Mouse (Mus musculus): ENCODE data around the gene Mptx1. TPM values are rescaled to one million over a fixed set of nuclear protein-coding genes. Genes with fewer than 3 reads are reported as not detected.
"Not testable (repeated sequence)": the region's sequence is repeated elsewhere in the genome, so short reads cannot be mapped to it uniquely, and the experiment has no call there.

Mptx1 gene
- polyA plus RNA-seq (2016; fragmentation: Nextera tagmentation; extraction: Ambion mirVana) = not detected in 2 replicates

- Histone ChIP-seq H3K4me3 (no peak within 1 kb of the TSS), H3K27me3 (replicated peaks) (no peaks in the 10 kb centered on the region), H3K36me3 (no peaks in the 10 kb centered on the region), H3K27ac (ENCODE audit: poor library complexity, severe bottlenecking) (no peak within 1 kb of the TSS), H3K9ac (no peak within 1 kb of the TSS), H3K4me2 (no peak within 1 kb of the TSS), H3K9me3 (replicated peaks) (no peaks in the 10 kb centered on the region), H3K4me1 (replicated peaks) (no peaks in the 10 kb centered on the region)
- no peak for ATAC-seq (ENCODE audit: insufficient number of reproducible peaks, low FRiP score)
Observed at GRCm38 (mm10) chr1:174330218-174330617, at the start of gene Mptx1. Mptx1 (plus strand) TSS chr1:174330518.

GRCm38 (mm10) chr1:174303162-174303561 lies 27.2 kb upstream of the Mptx1 start:
- Histone ChIP-seq H3K9ac (no peak overlapping the region), H3K27me3 (replicated peaks) (no peaks in the 10 kb centered on the region), H3K9me3 (replicated peaks) (no peaks in the 10 kb centered on the region), H3K4me1 (replicated peaks) (no peaks in the 10 kb centered on the region), H3K27ac (ENCODE audit: poor library complexity, severe bottlenecking) (no peak overlapping the region), H3K4me3 (no peak overlapping the region), H3K36me3 (no peaks in the 10 kb centered on the region), H3K4me2 (no peak overlapping the region)
- ATAC-seq (ENCODE audit: insufficient number of reproducible peaks, low FRiP score) = peak; percentile 45; the same call in 1 of the 2 replicates
- 35% methylated on average over 1 of the region's 1 CpGs for WGBS

- Histone ChIP-seq H3K4me1 (replicated peaks) (no peaks in the 10 kb centered on the region), H3K4me3 (no peak overlapping the region), H3K4me2 (no peak overlapping the region), H3K27me3 (replicated peaks) (no peaks in the 10 kb centered on the region), H3K9ac (no peak overlapping the region), H3K36me3 (no peaks in the 10 kb centered on the region), H3K27ac (ENCODE audit: poor library complexity, severe bottlenecking) (no peak overlapping the region), H3K9me3 (replicated peaks) (no peaks in the 10 kb centered on the region)
- no peak for ATAC-seq (ENCODE audit: insufficient number of reproducible peaks, low FRiP score)
- WGBS = 68% methylated on average over 2 of the region's 2 CpGs
Observed at GRCm38 (mm10) chr1:174317308-174317707, 13.0 kb upstream of the Mptx1 start.

- not testable (repeated sequence) for H3K9ac ChIP-seq; H3K4me2 ChIP-seq; H3K27ac ChIP-seq (ENCODE audit: poor library complexity, severe bottlenecking); H3K4me1 ChIP-seq (replicated peaks); H3K9me3 ChIP-seq (replicated peaks); ATAC-seq (ENCODE audit: insufficient number of reproducible peaks, low FRiP score); H3K4me3 ChIP-seq; H3K36me3 ChIP-seq; H3K27me3 ChIP-seq (replicated peaks)
- WGBS = 68% methylated on average over 1 of the region's 1 CpGs
Observed at GRCm38 (mm10) chr1:174353636-174354035, 23.3 kb downstream of the Mptx1 start.

- WGBS = 63% methylated on average over 5 of the region's 5 CpGs
Observed at GRCm38 (mm10) chr1:174354640-174355039, 24.3 kb downstream of the Mptx1 start.

GRCm38 (mm10) chr1:174364882-174365451 lies 34.6 kb downstream of the Mptx1 start, which contains the start of gene Olfr417:
Olfr417 (plus strand) TSS chr1:174365122.
- WGBS = 65% methylated on average over 2 of the region's 2 CpGs
- H3K4me2 ChIP-seq = no peak within 1 kb of the TSS
- no peak within 1 kb of the TSS for H3K9ac ChIP-seq
- H3K36me3 ChIP-seq = no peaks in the 10 kb centered on the region
- ATAC-seq (ENCODE audit: insufficient number of reproducible peaks, low FRiP score) = no peak
- no peaks in the 10 kb centered on the region for H3K4me1 ChIP-seq (replicated peaks)
- no peak within 1 kb of the TSS for H3K27ac ChIP-seq (ENCODE audit: poor library complexity, severe bottlenecking)
- H3K4me3 ChIP-seq = no peak within 1 kb of the TSS
- H3K9me3 ChIP-seq (replicated peaks) = no peaks in the 10 kb centered on the region
- no peaks in the 10 kb centered on the region for H3K27me3 ChIP-seq (replicated peaks)

More at GRCm38 (mm10) chr1:174354640-174355039, 24.3 kb downstream of the Mptx1 start:
- ATAC-seq (ENCODE audit: insufficient number of reproducible peaks, low FRiP score) = no peak
- Histone ChIP-seq H3K27me3 (replicated peaks) (no peaks in the 10 kb centered on the region), H3K9me3 (replicated peaks) (no peaks in the 10 kb centered on the region), H3K9ac (no peak overlapping the region), H3K4me3 (no peak overlapping the region), H3K27ac (ENCODE audit: poor library complexity, severe bottlenecking) (no peak overlapping the region), H3K4me1 (replicated peaks) (no peaks in the 10 kb centered on the region), H3K4me2 (no peak overlapping the region), H3K36me3 (no peaks in the 10 kb centered on the region)

DNA sequence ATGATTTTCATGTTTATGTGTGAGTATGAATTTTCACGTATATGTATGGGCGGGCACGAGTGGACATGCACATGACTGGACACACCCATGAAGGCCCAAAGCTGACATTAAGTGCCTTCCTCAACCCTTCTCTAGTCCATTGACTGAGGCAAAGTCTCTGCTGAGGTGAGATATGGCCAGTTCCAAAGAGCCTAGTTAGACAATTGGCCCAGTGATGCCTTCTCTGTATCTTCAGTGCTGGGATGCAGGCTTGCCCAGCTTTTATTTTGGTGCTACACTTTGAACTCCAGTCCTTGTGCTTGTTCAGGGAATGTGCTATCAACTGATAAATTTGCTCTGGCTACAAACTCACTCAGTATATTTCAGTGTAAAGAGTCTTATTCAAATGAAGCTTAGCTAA lies 43.5 kb downstream of the Mptx1 start:
- Histone ChIP-seq H3K4me1 (replicated peaks) (no peaks in the 10 kb centered on the region), H3K27me3 (replicated peaks) (no peaks in the 10 kb centered on the region), H3K9me3 (replicated peaks) (no peaks in the 10 kb centered on the region), H3K9ac (no peak overlapping the region), H3K4me2 (no peak overlapping the region), H3K27ac (ENCODE audit: poor library complexity, severe bottlenecking) (no peak overlapping the region), H3K4me3 (no peak overlapping the region), H3K36me3 (no peaks in the 10 kb centered on the region)
- WGBS = 84% methylated on average over 3 of the region's 3 CpGs
- no peak for ATAC-seq (ENCODE audit: insufficient number of reproducible peaks, low FRiP score)

Other genes starting within 250 kb of the Mptx1 start
- not detected in 2 replicates for gene Olfr429, start 246.2 kb upstream of the Mptx1 start, polyA plus RNA-seq (2016; fragmentation: Nextera tagmentation; extraction: Ambion mirVana)
- gene Olfr427, start 233.6 kb upstream of the Mptx1 start, polyA plus RNA-seq (2016; fragmentation: Nextera tagmentation; extraction: Ambion mirVana) = not detected in 2 replicates
- not detected in 2 replicates for gene Olfr231, start 209.4 kb upstream of the Mptx1 start, polyA plus RNA-seq (2016; fragmentation: Nextera tagmentation; extraction: Ambion mirVana)
- not detected in 2 replicates for gene Olfr424, start 199.0 kb upstream of the Mptx1 start, polyA plus RNA-seq (2016; fragmentation: Nextera tagmentation; extraction: Ambion mirVana)
- gene Olfr420, start 174.9 kb upstream of the Mptx1 start, polyA plus RNA-seq (2016; fragmentation: Nextera tagmentation; extraction: Ambion mirVana) = not detected in 2 replicates
- gene Spta1, start 157.7 kb upstream of the Mptx1 start, polyA plus RNA-seq (2016; fragmentation: Nextera tagmentation; extraction: Ambion mirVana) = 6.1 and 6.8 TPM in 2 replicates
- gene Olfr419, start 78.5 kb upstream of the Mptx1 start, polyA plus RNA-seq (2016; fragmentation: Nextera tagmentation; extraction: Ambion mirVana) = not detected in 2 replicates
- not detected in 2 replicates for gene Olfr417, start 34.6 kb downstream of the Mptx1 start, polyA plus RNA-seq (2016; fragmentation: Nextera tagmentation; extraction: Ambion mirVana)
- not detected in 2 replicates for gene Olfr248, start 60.5 kb downstream of the Mptx1 start, polyA plus RNA-seq (2016; fragmentation: Nextera tagmentation; extraction: Ambion mirVana)
- not detected in 2 replicates for gene Olfr414, start 93.5 kb downstream of the Mptx1 start, polyA plus RNA-seq (2016; fragmentation: Nextera tagmentation; extraction: Ambion mirVana)
- gene Olfr220, start 111.6 kb downstream of the Mptx1 start, polyA plus RNA-seq (2016; fragmentation: Nextera tagmentation; extraction: Ambion mirVana) = not detected in 2 replicates
- gene Fmn2, start 171.3 kb downstream of the Mptx1 start, polyA plus RNA-seq (2016; fragmentation: Nextera tagmentation; extraction: Ambion mirVana) = 0.63 and 0.78 TPM in 2 replicates